Mouse (Mus musculus) liver, adult 2 months (tissue): Measurements from ENCODE around the gene Sos1.
A peak's percentile ranks its signal among the peaks of the same experiment; 100 is the strongest.

Experiments
- CTCF ChIP-seq: fragments of 200-500 bp; IDR thresholded peaks from 2 replicates; pipeline ENCODE4 v1.5.1; 2011; ENCODE audit warnings: low read depth, low read length, control low read depth
- POLR2A ChIP-seq: fragments of 200-500 bp; IDR thresholded peaks from 2 replicates; pipeline ENCODE4 v1.6.1; 2011; ENCODE audit warnings: low read length, control low read depth; ENCODE audit not compliant: insufficient read depth; ENCODE audit errors: extremely low read depth

DNA sequence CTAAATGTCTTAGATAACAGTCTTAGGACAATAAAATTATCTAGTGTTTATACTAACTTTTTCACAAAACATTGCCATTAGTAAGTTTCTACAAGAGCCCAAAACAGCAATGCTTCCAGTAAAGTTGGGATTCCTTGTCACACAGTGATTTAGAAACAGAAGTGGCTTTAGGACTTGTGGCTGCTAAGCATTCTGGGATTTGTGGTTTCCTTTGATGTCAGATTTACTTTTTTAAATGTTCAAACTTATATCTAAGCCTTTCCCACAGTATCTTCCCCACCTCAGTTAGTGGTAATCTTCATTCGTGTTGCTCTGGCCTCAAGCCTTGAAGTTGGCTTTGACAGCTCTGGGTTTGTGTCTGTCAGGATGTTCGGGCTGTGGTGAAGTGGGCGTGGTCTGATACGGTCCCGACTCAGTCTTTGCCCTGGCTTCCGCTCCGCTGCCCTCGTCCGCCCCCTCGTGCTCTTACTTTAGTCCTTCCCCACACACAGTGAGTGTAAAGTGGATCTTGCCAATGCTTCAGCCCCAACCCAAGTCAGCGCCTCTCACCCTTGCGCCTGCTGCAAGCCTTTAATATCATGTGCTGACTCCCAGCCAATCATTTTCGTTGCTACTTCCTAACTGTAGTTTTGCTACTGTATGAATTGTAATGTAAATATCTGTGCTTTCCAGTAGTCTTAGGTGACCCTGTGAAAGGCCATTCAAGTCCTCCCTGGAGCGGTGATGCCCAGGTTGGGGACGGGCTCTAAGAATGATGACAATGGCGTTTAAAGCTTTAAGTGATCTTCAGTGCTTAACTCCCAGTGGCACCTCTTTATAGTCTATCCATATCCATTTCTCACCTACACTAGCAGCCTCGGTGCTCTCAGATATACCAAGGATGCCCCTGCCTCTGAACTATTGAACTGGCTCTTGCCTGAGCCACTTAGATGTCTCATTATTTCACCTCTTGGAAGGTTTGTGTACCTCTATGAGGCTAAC lies 88.5 kb downstream of the Sos1 start:
- no peak for TF ChIP-seq POLR2A
- TF ChIP-seq CTCF: peak; percentile 61
